Mouse (Mus musculus) colon, adult 2 months (tissue): ENCODE results near the gene Rsg1. TPM values are rescaled to one million over a fixed set of nuclear protein-coding genes. Genes with fewer than 3 reads are reported as not detected.

Source experiments
- polyA plus RNA-seq: library from polyadenylated mRNA; depleted of rRNA; stranded (reverse); fragments of >200 nt; gene quantifications from 2 replicates; pipeline ENCODE4 v1.2.3, GENCODE M21; 2012; rRNA removed

The Rsg1 gene
- polyA plus RNA-seq = 2.5 and 3.6 TPM in 2 replicates

GRCm38 (mm10) chr4:141213770-141214336, at the start of gene Rsg1:
Rsg1 (plus strand) TSS chr4:141213956.

GRCm38 (mm10) chr4:141239388-141240125, 25.8 kb downstream of the Rsg1 start, which contains the start of gene Arhgef19:
Arhgef19 (plus strand) TSS chr4:141239499.

Other genes with a start within 250 kb of the Rsg1 start
- 95.4 and 105 TPM in 2 replicates for gene Atp13a2, start 227.1 kb upstream of the Rsg1 start, polyA plus RNA-seq
- 27.4 and 31.3 TPM in 2 replicates for gene Mfap2, start 203.5 kb upstream of the Rsg1 start, polyA plus RNA-seq
- 12.1 and 15.6 TPM in 2 replicates for gene Crocc, start 153.4 kb upstream of the Rsg1 start, polyA plus RNA-seq
- gene Necap2, start 135.6 kb upstream of the Rsg1 start, polyA plus RNA-seq = 95.4 and 103 TPM in 2 replicates
- 0.10 TPM in 1 of 2 replicates, not detected in the other for gene Spata21, start 125.6 kb upstream of the Rsg1 start, polyA plus RNA-seq
- 67.9 and 69.4 TPM in 2 replicates for gene Szrd1, start 74.2 kb upstream of the Rsg1 start, polyA plus RNA-seq
- 13.2 and 13.4 TPM in 2 replicates for gene Fbxo42, start 66.0 kb upstream of the Rsg1 start, polyA plus RNA-seq
- 23.9 and 27.9 TPM in 2 replicates for gene Arhgef19, start 25.5 kb downstream of the Rsg1 start, polyA plus RNA-seq
- 13.9 and 17.4 TPM in 2 replicates for gene Epha2, start 87.3 kb downstream of the Rsg1 start, polyA plus RNA-seq
- 0.49 and 0.74 TPM in 2 replicates for gene Fam131c, start 154.3 kb downstream of the Rsg1 start, polyA plus RNA-seq
- 0.06 TPM in 1 of 2 replicates, not detected in the other for gene Clcnka, start 184.8 kb downstream of the Rsg1 start, polyA plus RNA-seq
- 0.08 and 0.92 TPM in 2 replicates for gene Clcnkb, start 202.1 kb downstream of the Rsg1 start, polyA plus RNA-seq
- gene Hspb7, start 206.8 kb downstream of the Rsg1 start, polyA plus RNA-seq = 16.5 and 19.5 TPM in 2 replicates
- 0.35 and 0.40 TPM in 2 replicates for gene Srarp, start 222.1 kb downstream of the Rsg1 start, polyA plus RNA-seq
- gene Zbtb17, start 230.7 kb downstream of the Rsg1 start, polyA plus RNA-seq = 40.2 and 41.1 TPM in 2 replicates